Mouse (Mus musculus): ENCODE data around the gene Ncoa3.

Gene Ncoa3

DNA sequence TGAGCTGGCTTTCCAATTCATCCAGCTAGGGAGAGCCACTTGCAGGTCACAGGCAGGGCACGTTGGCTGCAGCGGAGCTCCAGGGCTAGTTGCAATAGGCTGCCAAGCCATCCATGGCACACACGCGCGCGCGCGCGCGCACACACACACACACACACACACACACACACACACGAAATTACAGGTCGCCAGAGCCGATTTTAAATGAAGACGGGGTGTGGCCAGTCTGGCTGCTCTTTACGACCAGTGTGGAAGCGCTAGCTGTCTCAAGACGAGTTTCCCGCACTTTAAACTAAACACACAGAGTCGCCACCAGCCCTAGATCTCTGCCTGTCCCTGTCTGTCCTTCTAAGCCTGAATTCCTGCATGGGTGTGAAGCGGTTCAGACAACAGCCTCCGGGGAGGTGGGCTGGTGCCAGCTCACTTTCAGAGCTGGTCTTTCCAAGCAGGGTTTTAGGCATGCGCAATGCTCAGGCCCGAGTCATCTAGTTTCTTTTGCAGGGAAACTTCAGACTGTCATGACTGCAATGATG lies 5.4 kb upstream of the Ncoa3 start:
- CTCF ChIA-PET, result interaction anchor here (0.5 to 2.3 kb wide), 14 partner anchors 9 to 904 kb away, joined by 3 to 8 read pairs (median 4); no protein-coding TSS in a partner anchor
- POLR2A ChIA-PET, result interaction anchor here (0.6 to 33.6 kb wide), 54 partner anchors 8 to 1322 kb away, joined by 3 to 586 read pairs (median 4); partner anchors contain the start of genes Ncoa3 (in 1 of the 4), Sulf2 (in 1 of the 4), Tnnc2 (in 1 of the 4) and Zmynd8 (in 1 of the 4)

DNA sequence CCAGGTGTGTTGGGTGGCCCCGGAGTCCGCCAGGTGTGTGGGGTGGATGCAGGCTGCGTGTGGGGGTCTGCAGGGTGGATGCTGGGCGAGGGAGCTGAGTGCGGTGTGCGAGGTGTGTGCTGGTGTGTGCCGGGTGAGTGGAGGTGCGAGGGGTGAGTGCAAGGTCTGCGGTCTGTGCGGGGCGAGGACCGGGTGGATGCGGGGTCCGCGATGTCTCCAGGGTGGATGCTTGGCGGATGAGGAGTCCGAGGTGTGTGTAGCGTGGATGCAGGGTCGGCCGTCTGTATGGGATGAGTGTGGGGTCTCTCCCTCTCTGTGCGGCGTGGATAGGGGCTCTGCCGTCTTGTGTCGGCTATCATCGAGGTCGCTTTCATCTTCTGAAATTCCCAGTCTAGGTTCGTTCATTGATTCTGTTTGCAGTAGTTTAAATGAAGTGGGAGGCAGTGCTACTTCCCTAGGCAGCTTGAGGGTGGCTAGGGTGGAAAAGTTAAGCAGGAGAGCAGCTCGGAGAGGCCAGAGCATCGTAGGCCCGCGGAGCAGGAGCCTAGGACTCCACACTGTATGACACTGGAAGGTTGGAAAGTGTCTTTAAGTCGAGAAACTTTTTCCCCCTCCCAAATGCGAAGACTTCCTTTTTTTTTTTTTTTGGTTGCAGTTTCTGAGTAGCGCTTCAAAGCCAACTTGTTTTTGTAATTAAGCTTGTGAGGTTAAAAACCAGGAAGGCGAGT lies 901 bp downstream of the Ncoa3 start:
- CTCF ChIA-PET, result interaction anchor here (0.6 to 3.3 kb wide), 18 partner anchors 11 to 557 kb away, joined by 3 to 31 read pairs (median 4); no protein-coding TSS in a partner anchor

GRCm38 (mm10) chr2:165994341-165994740 lies 1.9 kb downstream of the Ncoa3 start:
- POLR2A ChIA-PET, result interaction anchor here (0.6 to 11.6 kb wide), 38 partner anchors 12 to 811 kb away, joined by 3 to 586 read pairs (median 5); partner anchors contain the start of gene Arfgef2 (in 1 of the 4)
- CTCF ChIA-PET, result interaction anchor here (0.6 to 3.3 kb wide), 19 partner anchors 12 to 556 kb away, joined by 3 to 31 read pairs (median 3); no protein-coding TSS in a partner anchor

More for the DNA sequence above, 901 bp downstream of the Ncoa3 start:
- POLR2A ChIA-PET, result interaction anchor here (0.6 to 11.6 kb wide), 64 partner anchors 8 to 812 kb away, joined by 3 to 586 read pairs (median 5); partner anchors contain the start of genes Arfgef2 (in 1 of the 4) and Zmynd8 (in 1 of the 4)

DNA sequence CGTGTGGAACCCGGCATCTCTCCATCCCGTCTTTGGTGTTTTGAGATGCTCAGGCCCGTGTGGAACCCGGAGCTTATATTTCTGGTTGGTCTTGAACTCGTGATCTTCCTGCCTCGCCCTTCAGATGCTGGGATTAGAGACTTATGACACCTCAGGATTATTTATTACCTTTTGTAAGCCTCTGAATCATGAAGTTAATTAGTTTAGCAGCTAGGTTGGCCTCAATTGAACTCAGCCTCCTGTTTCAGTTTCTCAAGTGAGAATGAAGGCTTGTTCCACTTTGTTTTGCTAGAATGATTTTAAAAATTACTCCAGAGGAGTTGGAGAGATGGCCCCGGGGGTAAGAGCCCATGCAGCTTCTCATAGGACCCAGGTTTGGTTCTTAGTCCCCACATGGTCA lies 3.3 kb downstream of the Ncoa3 start:
- POLR2A ChIA-PET, result interaction anchor here (0.7 to 11.6 kb wide), 20 partner anchors 9 to 560 kb away, joined by 3 to 586 read pairs (median 4); no protein-coding TSS in a partner anchor
- CTCF ChIA-PET, result interaction anchor here in 2 of 4 experiments (0.9 to 3.0 kb wide), 8 partner anchors 9 to 211 kb away, joined by 3 to 10 read pairs (median 3); no protein-coding TSS in a partner anchor

DNA sequence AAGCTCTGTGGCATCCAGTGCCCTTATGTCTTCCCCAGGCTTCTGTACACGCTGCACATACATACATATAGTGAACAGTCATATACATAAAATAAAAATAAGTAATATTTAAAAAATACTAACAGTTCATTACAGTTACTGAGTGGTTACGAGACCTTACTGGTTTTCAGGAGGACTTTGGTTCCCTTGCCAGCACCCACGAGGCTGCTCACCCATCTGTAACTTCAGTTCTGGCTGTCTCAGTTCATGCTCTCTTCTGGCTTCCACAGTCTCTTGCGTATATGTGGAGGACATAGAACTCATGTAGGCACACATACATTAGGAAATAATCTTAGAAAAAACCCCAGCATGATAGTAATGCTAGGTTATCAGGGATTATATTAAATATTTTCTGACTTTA lies 3.7 kb downstream of the Ncoa3 start:
- ChIA-PET CTCF (interaction anchor here in 3 of 4 experiments (0.9 to 3.0 kb wide), 10 partner anchors 9 to 86 kb away, joined by 3 to 10 read pairs (median 4); no protein-coding TSS in a partner anchor), POLR2A (interaction anchor here (0.7 to 11.6 kb wide), 18 partner anchors 9 to 559 kb away, joined by 3 to 586 read pairs (median 4); no protein-coding TSS in a partner anchor)

DNA sequence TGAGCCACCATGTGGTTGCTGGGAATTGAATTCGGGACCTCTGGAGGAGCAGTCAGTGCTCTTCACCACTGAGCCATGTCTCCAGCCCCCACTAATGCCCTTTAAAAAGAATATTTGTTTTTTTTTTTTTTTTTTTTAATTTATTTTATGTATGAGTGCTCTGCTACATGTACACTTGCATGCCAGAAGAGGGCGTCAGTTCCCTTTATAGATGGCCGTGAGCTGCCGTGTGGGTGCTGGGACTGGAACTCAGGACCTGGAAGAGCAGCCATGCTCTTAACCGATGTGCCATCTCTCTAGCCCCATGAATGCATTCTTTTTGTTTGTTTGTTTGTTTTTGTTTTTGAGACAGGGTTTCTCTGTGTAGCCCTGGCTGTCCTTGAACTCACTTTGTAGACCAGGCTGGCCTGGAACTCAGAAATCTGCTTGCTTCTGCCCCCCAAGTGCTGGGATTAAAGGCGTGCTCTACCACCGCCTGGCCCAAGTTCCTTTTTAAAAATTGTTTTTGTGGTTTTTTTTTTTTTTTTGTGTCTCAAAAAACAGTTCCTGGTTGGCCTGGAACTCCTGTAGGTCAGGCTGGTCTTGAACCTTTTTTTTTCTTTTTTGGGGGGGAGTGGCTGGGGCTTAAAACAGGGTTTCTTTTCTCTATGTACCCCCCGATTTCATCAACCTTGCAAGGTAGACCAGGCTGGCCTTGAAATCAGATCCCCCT lies 5.0 kb downstream of the Ncoa3 start:
- POLR2A ChIA-PET, result interaction anchor here (0.6 to 11.6 kb wide), 17 partner anchors 9 to 187 kb away, joined by 3 to 586 read pairs (median 6); no protein-coding TSS in a partner anchor
- CTCF ChIA-PET, result interaction anchor here (0.7 to 3.0 kb wide), 24 partner anchors 10 to 1880 kb away, joined by 3 to 12 read pairs (median 4); no protein-coding TSS in a partner anchor

- POLR2A ChIA-PET, result interaction anchor here (0.5 to 11.6 kb wide), 27 partner anchors 9 to 416 kb away, joined by 3 to 586 read pairs (median 6); no protein-coding TSS in a partner anchor
- CTCF ChIA-PET, result interaction anchor here in 2 of 4 experiments (0.6 to 2.8 kb wide), 2 partner anchors 31 to 786 kb away, joined by 3 to 8 read pairs; no protein-coding TSS in a partner anchor
Measured at GRCm38 (mm10) chr2:165998969-165999368, 6.5 kb downstream of the Ncoa3 start.

GRCm38 (mm10) chr2:165999790-166000189 lies 7.4 kb downstream of the Ncoa3 start:
- POLR2A ChIA-PET, result interaction anchor here (0.5 to 11.6 kb wide), 44 partner anchors 9 to 1018 kb away, joined by 3 to 586 read pairs (median 4); no protein-coding TSS in a partner anchor
- CTCF ChIA-PET, result interaction anchor here in 3 of 4 experiments (0.5 to 1.3 kb wide), 11 partner anchors 22 to 1053 kb away, joined by 3 to 6 read pairs (median 3); no protein-coding TSS in a partner anchor

- CTCF ChIA-PET, result interaction anchor here in 3 of 4 experiments (0.5 to 1.3 kb wide), 14 partner anchors 19 to 1053 kb away, joined by 3 to 15 read pairs (median 4); no protein-coding TSS in a partner anchor
- POLR2A ChIA-PET, result interaction anchor here (0.5 to 11.6 kb wide), 55 partner anchors 8 to 623 kb away, joined by 3 to 586 read pairs (median 4); partner anchors contain the start of gene Ncoa3 (in 1 of the 4)
Measured at GRCm38 (mm10) chr2:166000242-166000641, 7.8 kb downstream of the Ncoa3 start.

DNA sequence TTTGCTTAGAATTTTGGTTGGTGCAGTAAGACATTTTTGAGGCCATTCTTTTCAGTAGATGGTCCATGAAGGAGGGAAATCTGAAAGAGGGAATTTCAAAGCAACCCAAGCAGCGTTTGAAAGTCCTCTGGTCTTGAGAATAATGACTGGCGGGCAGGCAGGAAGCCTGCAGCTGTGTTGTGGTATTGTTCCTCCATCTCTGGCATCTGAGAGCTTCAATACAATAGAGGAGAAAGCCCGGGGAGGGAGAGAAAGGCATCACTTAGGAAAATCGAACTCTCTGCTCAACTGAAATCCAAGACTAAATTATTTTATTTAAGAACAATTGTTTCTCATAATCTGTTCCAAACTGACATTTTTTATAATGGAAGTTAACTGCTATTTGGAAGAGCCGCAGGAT lies 8.3 kb downstream of the Ncoa3 start:
- POLR2A ChIA-PET, result interaction anchor here (0.6 to 11.6 kb wide), 35 partner anchors 8 to 623 kb away, joined by 3 to 586 read pairs (median 6); partner anchors contain the start of gene Ncoa3 (in 1 of the 4)

DNA sequence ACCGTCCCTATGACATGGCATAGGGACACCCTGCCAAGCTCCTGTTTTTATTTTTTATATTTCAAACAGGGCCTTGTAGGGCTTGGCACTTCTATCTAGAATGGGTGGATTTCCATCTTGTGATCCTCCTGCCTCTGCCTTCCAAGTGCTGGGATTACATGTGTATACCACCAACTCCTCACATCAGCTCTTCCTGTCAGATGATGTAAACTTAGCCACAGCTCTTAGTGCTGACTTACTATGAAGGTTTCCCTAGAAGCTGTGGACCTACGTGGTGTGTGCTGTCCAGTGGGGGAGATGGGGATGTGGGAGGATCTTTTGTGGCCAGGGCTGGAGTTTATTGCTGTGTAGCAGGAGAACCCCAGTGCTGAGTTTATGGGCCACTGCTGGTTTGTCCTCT lies 8.9 kb downstream of the Ncoa3 start:
- POLR2A ChIA-PET, result interaction anchor here in 3 of 4 experiments (0.8 to 11.6 kb wide), 26 partner anchors 8 to 192 kb away, joined by 3 to 586 read pairs (median 6); partner anchors contain the start of gene Ncoa3 (in 2 of the 3)
- CTCF ChIA-PET, result interaction anchor here in 2 of 4 experiments (0.5 to 1.0 kb wide), 2 partner anchors 11 to 20 kb away, joined by 3 to 7 read pairs; no protein-coding TSS in a partner anchor

More for the DNA sequence above, 8.3 kb downstream of the Ncoa3 start:
- CTCF ChIA-PET, result interaction anchor here in 3 of 4 experiments (0.5 to 1.0 kb wide), 4 partner anchors 11 to 199 kb away, joined by 3 to 15 read pairs (median 6); no protein-coding TSS in a partner anchor

DNA sequence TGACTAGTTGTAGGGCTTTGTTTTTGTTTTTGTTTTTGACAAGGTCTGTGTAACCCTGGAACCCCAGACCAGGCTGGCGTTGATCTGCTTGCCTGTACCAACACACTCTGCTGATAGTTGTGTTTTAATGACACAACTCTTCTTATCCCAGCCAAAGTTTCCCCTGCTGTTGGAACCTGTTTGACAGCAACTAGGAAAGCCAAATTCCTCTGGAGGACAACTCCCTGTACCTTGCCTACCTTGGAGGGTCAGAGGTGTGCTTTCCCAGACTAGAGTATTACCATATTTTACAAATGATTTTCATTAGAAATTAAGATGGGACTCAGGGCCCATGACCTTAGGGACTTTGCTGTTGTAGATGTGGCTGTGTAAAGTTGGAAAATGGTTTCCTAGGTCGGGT lies 9.3 kb downstream of the Ncoa3 start:
- CTCF ChIA-PET, result interaction anchor here in 1 of 4 experiments (0.6 kb wide), 1 partner anchor 9 kb away, joined by 5 read pairs; no protein-coding TSS in a partner anchor
- POLR2A ChIA-PET, result interaction anchor here in 2 of 4 experiments (0.7 to 11.6 kb wide), 18 partner anchors 9 to 192 kb away, joined by 3 to 586 read pairs (median 5); partner anchors contain the start of gene Ncoa3 (in 2 of the 2)

DNA sequence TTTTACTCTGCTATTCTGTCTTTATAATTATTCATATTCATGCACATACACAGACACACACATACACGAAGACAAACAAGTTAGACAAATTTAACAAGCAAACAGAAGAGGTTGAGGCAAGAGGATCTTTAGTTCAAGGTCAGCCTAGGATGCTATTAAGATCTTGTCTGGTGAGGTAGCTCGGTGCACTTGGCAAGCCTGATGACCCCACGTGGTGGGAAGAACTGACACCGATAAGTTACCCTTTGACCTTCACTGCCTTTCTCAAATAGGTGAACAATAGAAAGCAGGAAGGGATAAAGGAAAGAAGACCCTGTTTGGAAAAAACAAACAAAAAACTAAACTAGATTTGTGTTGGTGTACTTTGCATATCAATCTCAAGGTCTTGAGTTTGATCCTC lies 10.0 kb downstream of the Ncoa3 start:
- ChIA-PET CTCF (interaction anchor here in 3 of 4 experiments (0.5 to 0.6 kb wide), 3 partner anchors 8 to 107 kb away, joined by 3 to 5 read pairs (median 3); no protein-coding TSS in a partner anchor), POLR2A (interaction anchor here (0.5 to 11.6 kb wide), 18 partner anchors 8 to 192 kb away, joined by 3 to 586 read pairs (median 4); partner anchors contain the start of gene Ncoa3 (in 2 of the 4))

GRCm38 (mm10) chr2:166003004-166003403 lies 10.6 kb downstream of the Ncoa3 start:
- POLR2A ChIA-PET, result interaction anchor here (0.5 to 11.6 kb wide), 13 partner anchors 11 to 193 kb away, joined by 3 to 586 read pairs (median 5); partner anchors contain the start of gene Ncoa3 (in 2 of the 4)
- CTCF ChIA-PET, result interaction anchor here in 2 of 4 experiments (0.5 to 0.6 kb wide), 2 partner anchors 100 to 107 kb away, joined by 3 read pairs; no protein-coding TSS in a partner anchor

GRCm38 (mm10) chr2:166007046-166007445 lies 14.6 kb downstream of the Ncoa3 start:
- CTCF ChIA-PET, result interaction anchor here in 2 of 4 experiments (0.7 to 1.8 kb wide), 3 partner anchors 11 to 1305 kb away, joined by 3 to 4 read pairs (median 4); no protein-coding TSS in a partner anchor
- POLR2A ChIA-PET, result interaction anchor here in 2 of 4 experiments (0.6 to 7.9 kb wide), 12 partner anchors 12 to 284 kb away, joined by 3 to 84 read pairs (median 4); partner anchors contain the start of gene Ncoa3 (in 2 of the 2)

DNA sequence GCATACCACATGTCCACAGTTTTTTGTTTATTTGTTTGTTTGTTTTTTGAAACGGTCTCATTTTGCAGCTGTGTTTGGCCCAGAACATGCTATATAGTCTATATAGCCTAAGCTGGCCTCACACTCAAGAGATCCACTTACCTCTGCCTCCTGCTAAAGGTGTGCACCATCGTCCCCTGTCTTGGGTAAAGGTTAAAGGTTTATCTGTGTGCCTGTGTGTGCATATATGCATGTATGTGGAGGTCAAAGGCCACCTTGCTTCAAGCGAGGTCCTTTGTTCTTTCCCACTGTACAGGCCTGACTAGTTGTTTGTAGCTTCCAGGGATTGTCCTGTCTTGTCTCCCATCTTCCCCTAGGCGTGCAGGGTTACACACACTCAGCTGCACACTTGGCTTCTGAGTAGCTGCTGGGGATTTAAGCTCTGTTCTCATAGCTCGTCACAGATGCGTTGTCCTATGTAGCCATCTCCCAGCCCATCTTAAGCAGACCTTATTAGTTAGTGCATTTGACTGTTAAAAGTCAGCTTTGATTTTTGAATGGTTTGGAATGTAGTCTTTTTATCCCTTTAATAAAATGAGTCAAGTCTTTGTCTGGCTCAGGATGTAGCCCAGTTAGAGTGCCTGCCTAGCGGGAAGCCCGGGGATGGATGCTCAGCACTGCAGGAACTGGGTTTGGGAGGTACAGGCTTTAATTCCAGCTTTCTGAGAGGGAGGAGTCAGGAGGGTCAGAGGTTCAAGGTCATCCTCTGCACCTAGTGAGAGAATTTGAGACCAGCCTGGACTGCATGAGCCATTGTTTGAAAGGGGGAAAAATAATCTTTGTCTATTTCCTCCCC lies 16.3 kb downstream of the Ncoa3 start:
- CTCF ChIA-PET, result interaction anchor here (0.5 to 2.3 kb wide), 15 partner anchors 10 to 189 kb away, joined by 3 to 8 read pairs (median 4); no protein-coding TSS in a partner anchor

More for the DNA sequence above, 16.3 kb downstream of the Ncoa3 start:
- POLR2A ChIA-PET, result interaction anchor here (0.6 to 7.9 kb wide), 55 partner anchors 9 to 213 kb away, joined by 3 to 84 read pairs (median 5); partner anchors contain the start of gene Ncoa3 (in 4 of the 4)

All from embryonic stem cell, embryonic (primary cell).